Mouse (Mus musculus) c-Kit-positive CD71-positive TER-119-negative erythroid progenitor cells, embryonic 14.5 days (primary cell): ENCODE data around the gene 1700001C19Rik.
A peak's percentile ranks its signal among the peaks of the same experiment; 100 is the strongest.

Experiments used
- DNase-seq: peaks from one replicate; pipeline ENCODE4 v3.0.0-alpha.2; 2013; ENCODE audit warnings: low read depth

The 1700001C19Rik gene

DNA sequence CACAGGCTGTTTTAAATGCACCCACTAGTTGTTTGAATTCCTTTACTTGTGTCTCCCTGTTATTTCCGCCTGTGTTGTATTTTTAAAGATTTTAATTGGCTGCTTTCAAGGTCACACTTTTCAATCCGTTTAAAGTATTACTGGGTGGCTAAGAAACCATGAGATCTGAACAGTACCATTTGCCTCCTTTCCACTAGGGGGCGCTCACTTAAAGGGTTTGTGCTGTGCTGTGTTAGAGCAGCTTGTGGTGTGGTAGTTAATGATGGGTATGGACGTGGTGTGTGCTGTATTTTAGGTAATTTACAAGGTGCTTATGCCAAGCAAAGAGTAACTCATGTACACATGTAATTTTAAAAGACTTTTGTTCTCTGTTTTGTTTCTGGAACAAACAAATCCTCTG, 65.7 kb downstream of the 1700001C19Rik start:
- DNase-seq, result peak; percentile 63

GRCm38 (mm10) chr17:47369087-47369443, 68.1 kb downstream of the 1700001C19Rik start:
- no peak for DNase-seq

DNA sequence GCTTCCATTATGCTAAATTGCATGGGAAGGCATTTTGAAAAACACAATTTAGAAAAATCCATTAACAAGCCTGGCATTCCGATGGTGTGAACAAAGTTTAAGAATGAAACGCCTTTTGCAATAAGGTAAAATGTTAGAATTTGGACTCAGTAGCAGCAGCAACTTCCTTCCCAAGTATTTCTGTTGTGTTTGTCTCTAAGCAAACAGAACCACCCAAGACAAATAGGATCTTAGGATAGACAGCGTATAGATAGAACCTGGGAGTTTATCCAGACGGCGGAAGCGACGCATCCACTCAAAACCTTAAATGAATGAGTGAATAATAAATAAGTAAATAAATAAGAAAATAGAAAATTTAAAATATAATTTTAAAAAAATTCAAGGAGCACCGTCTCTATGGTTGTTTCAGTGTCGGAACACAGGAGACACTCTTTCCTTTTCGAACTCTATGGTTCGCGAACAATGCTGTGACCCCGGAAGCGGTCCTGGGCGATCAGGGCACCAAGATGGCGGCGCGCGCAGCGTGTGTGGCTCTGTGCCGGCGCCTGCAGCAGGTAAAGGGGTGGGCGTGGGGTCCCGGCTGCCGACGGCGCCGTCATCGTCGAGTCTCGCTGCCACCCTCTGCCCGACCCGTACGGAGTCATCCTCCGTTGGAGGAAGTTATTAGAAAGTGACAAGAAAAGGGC, 68.6 kb downstream of the 1700001C19Rik start, which contains the start of gene Mrps10:
Gene Mrps10 (plus strand): TSS at position 487 of the 686 bp plus-strand sequence.
- peak; percentile 86 for DNase-seq
